Mouse (Mus musculus) frontal cortex, postnatal 25 days (tissue): ENCODE results near the gene Gm20708.
A peak's percentile ranks its signal among the peaks of the same experiment; 100 is the strongest.
"Not testable (repeated sequence)": the region's sequence is repeated elsewhere in the genome, so short reads cannot be mapped to it uniquely, and the experiment has no call there.

Experiments used
- DNase-seq, 2 experiments: peaks; one replicate each; pipeline ENCODE4 v3.0.0; 2022; ENCODE audit warnings: low spot score in 2 of 2

Gene Gm20708

DNA sequence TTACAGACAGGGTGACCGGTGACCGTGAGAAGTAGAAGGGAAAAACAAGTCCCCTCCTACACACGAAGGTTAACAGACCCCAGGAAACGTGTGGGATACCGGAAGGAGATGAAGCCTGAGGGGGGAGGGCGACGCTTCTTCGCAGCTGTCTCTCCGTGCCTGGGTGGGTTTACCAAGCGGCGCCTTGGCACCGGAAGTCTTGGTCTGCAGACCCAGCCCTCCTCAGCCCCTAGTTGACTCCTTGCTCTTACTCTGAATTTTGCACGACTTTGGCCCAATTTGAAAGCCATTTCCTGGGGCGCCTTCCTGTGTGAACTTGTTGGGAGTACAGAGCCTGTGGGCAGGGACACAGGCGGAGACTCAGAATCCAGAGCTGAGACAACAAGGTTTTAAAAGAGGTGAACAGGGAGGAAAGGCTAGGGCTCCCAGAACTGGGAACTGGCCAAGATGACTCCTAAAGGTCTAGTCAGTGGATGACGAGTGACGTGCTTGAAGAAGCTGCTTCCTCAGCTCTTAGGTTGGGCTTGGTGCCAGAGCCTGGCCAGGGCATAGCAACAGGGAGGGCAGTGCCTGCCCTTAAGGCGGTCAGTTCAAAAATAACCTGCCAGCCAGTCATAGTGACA is 28.2 kb upstream of the Gm20708 start:
- DNase-seq, result no peak

- DNase-seq, result no peak
Observed at GRCm38 (mm10) chr11:117781993-117782704, 27.3 kb upstream of the Gm20708 start, which contains the start of the genes Tmc8 and Tmc6. Gene Tmc8, plus strand, starts transcription at chr11:117782076. Gene Tmc6, minus strand, starts transcription at chr11:117782198.

GRCm38 (mm10) chr11:117782705-117783034 is 26.8 kb upstream of the Gm20708 start:
- DNase-seq, result no peak

DNA sequence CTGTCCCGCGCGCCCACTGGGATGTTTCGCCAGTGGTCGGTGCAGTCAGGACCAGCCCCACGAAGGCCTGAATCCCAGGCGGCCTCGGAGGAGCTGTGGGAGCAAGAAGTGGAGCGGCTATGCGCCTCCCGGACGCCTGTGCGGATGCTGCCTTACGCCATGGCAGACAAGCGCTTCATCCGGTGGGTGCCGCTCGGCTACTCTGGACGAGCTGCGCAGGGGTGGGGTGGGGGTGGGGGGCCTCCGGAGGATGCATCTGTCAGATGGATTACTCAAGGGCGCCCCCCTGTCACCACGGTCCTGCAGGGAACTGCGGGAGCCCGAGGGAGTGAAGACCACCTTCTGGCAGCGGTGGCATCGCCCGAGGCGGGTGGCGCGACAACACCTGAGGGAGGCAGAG is 26.4 kb upstream of the Gm20708 start:
- no peak for DNase-seq

GRCm38 (mm10) chr11:117783683-117784309 is 25.7 kb upstream of the Gm20708 start:
- no peak for DNase-seq

GRCm38 (mm10) chr11:117786294-117786693 is 23.2 kb upstream of the Gm20708 start:
- no peak for DNase-seq

GRCm38 (mm10) chr11:117788481-117788880 is 21.0 kb upstream of the Gm20708 start:
- DNase-seq, result not testable (repeated sequence)

DNA sequence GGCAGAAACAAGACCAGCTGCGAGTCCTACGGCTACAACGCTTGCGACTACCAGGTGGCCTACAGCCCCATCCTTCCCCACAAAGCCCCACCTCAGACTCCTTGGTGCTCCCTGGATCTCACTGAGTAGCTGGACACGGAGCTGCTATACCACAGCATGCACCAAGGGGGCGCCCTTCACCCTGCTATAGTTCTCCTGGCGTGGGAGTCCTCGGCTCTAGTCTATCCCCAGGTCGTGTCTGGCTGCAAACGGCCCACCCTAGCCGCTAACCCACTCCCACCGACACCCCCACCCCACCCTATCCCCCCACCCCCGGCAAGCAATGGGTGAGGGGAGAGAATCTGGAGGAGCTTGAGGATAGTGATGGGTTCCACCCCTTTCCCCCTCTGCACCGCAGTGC is 19.2 kb upstream of the Gm20708 start:
- peak in 1 of 2 experiments; percentile 49 for DNase-seq

- DNase-seq, result no peak
Observed at GRCm38 (mm10) chr11:117790703-117791440, 18.6 kb upstream of the Gm20708 start.

- no peak for DNase-seq
Observed at GRCm38 (mm10) chr11:117791441-117791761, 18.1 kb upstream of the Gm20708 start.

GRCm38 (mm10) chr11:117792281-117792888 is 17.1 kb upstream of the Gm20708 start:
- DNase-seq, result no peak

GRCm38 (mm10) chr11:117794035-117794551 is 15.4 kb upstream of the Gm20708 start:
- no peak for DNase-seq

DNA sequence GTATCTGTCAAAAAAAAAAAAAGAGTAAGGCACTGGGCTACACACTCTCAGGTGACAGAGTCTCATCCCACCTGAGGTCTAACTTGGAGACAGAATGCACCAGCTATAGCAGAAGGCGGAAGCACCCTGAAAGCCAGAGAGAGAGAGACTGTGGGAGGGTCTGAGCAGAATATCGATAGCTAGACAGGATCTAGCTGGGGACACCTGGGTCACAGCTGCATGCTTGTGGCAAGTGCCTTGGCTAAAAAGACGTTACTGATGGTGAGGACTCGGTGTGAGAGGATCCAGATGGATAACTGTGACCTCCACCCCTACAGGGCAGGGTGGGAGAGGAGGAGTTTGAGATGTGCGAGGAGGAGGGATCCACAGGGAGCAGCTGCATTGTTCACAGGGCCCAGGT is 12.5 kb upstream of the Gm20708 start:
- no peak for DNase-seq

DNA sequence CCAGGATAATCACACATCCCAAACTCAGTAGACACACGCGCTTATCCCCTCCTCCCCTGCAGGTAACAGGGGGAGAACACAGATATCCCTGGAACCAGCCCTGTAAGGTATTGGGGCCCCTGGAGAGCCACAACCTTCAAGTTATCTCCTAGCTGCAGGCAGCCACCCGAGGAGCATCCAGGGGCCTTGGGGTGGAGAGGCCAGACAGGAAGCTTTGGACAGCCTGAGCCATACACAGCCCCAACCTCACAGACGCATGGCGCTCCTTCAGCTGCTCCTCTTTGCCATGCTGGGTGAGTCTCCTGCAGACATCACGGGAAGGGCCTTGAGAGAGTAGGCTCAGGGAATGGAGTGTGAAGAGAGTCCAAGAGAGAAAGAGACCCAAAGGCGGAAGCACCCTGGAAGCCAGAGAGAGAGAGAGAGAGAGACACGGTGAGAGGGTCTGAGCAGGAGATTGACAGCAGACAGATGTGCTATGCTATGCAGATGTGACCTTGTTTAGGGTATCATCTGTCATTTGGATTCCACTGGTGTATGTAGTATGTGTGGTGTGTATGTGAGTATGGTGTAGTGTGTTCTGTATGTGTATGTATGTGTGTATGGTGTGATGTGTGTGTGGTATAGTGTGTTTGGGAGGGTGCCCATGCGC is 11.8 kb upstream of the Gm20708 start, which contains the start of gene 6030468B19Rik:
TSS of gene 6030468B19Rik (plus strand) at position 150 of the 649 bp plus-strand sequence.
- DNase-seq, result no peak

- DNase-seq, result no peak
Observed at GRCm38 (mm10) chr11:117798160-117798541, 11.3 kb upstream of the Gm20708 start.

GRCm38 (mm10) chr11:117799174-117799573 is 10.3 kb upstream of the Gm20708 start:
- DNase-seq, result no peak

DNA sequence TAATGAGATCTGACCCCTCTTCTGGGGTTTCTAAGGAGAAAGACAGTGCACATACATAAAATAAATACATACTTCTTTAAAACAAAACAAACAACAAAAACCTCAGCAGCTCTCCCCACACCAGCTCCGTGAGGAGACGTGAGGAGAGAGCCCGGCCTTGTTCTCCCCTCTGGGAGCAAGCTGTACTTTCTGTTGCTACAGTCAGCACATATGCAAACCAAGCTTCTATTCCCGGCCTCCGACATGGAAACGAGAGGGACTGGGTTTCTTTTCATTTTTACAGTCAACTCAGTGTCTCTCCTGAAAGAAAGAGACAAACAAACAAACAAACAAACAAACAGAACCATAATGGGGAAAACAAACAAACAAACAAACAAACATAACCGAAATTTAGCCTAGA is 9.4 kb upstream of the Gm20708 start:
- no peak for DNase-seq

DNA sequence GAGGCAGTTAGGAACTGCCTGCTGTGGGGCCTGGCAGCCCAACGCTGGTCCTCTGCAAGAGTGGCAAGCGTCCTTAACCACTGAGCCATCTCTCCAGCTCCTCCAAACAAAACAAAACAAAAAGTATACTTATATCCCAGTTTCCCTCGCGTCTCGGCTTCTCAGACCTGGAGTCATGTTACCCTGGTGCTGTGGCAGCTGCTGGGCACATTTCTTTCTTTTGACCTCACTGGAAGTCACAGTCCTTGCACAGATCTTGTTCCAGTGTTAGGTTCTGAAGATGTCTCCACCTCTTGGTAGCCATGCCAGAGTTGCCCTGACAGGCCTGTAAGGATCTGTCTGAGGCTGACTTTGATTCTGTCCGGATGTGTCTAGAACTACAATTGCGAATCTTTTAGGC is 7.8 kb upstream of the Gm20708 start:
- DNase-seq, result no peak

DNA sequence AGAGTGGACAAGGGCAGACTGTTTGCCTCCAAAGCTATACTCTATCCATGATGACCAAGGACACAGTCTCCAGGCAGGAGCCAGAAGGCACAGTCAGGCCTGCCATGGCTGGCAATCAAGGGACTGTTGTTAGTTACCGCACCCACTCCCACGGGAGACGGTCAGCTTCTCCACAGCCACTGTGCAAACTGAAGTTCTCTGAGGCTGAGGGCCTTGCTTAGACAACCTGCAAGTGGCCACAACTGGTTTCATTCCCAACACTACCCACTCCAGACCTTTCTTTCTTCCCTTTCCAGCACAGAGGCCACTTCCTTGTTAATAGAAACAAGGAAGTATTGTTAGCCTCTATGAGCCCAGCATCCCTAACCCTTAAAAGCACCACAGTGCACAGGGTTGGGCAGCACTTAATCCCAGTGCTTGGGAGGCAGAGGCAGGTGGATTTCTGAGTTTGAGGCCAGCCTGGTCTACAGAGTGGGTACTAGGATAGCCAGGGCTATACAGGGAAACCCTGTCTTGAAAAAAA is 6.2 kb upstream of the Gm20708 start:
- DNase-seq, result no peak

GRCm38 (mm10) chr11:117806781-117807180 is 2.7 kb upstream of the Gm20708 start:
- DNase-seq, result no peak
